Mouse (Mus musculus) spleen, adult 2 months (tissue): ENCODE results near the gene St3gal2.

Experiments used
- CTCF ChIP-seq: fragments of 200-500 bp; IDR thresholded peaks from 2 replicates; pipeline ENCODE4 v1.5.1; 2011; ENCODE audit warnings: mild to moderate bottlenecking, inconsistent platforms; ENCODE audit not compliant: insufficient read depth, insufficient read length, insufficient replicate concordance; ENCODE audit errors: extremely low read depth
- POLR2A ChIP-seq: fragments of 200-500 bp; IDR thresholded peaks from 2 replicates; pipeline ENCODE4 v1.6.1; 2011; ENCODE audit warnings: low read depth, low read length, inconsistent platforms

- TF ChIP-seq POLR2A (no peak), CTCF (no peak)
These were observed 26.8 kb upstream of the St3gal2 start for GRCm38 (mm10) chr8:110892913-110893312.
